ENCODE assay signal across 8 mouse cellular contexts in genomic region chr7:141443081-141443821, GRCm38 (mm10). TPM values are rescaled to one million over a fixed set of nuclear protein-coding genes. Genes with fewer than 3 reads are reported as not detected.
DNase-seq lines count a peak whose midpoint lies in the region; ATAC-seq and TF ChIP-seq lines count a peak whose summit lies in the region.

No protein-coding gene starts in this region.

- H3K4me3 ChIP-seq in heart, embryonic 10.5 days = peak overlapping the region; percentile 66
- peak overlapping the region; percentile 87 for H3K4me3 ChIP-seq in E14TG2a.4 (replicated peaks; ENCODE audit: low read length)
- H3K4me3 ChIP-seq in liver, postnatal 0 days (ENCODE audit: low read depth, low read length) = peak overlapping the region; percentile 66

- peak; percentile 76 for DNase-seq in heart, embryonic 10.5 days (ENCODE audit: low spot score)
- no peak for DNase-seq in heart, postnatal 25 days (ENCODE audit: low spot score)
- DNase-seq in embryo, embryonic 10.5 days (ENCODE audit: low spot score) = peak; percentile 77
- no peak for DNase-seq in liver, postnatal 0 days
- DNase-seq in thymus, postnatal 25 days = peak; percentile 55
- DNase-seq in left cerebral cortex, adult 18-20 months (ENCODE audit: low spot score in 2 of 2) = no peak

- no peaks in the 10 kb centered on the region for H3K27me3 ChIP-seq in heart, embryonic 10.5 days (ENCODE audit: insufficient read depth, poor library complexity, severe bottlenecking)
- no peaks in the 10 kb centered on the region for H3K27me3 ChIP-seq in E14TG2a.4 (ENCODE audit: insufficient read depth, low read length)
- H3K27me3 ChIP-seq in liver, postnatal 0 days (ENCODE audit: insufficient read depth, low read length) = no peaks in the 10 kb centered on the region

- WGBS in heart, embryonic 10.5 days = 31% methylated on average over 12 of the region's 12 CpGs
- 18% methylated on average over 12 of the region's 12 CpGs for WGBS in liver, postnatal 0 days (ENCODE audit: insufficient replicate concordance)

- H3K9ac ChIP-seq in liver, postnatal 0 days (replicated peaks) = peak overlapping the region; percentile 75

- TF ChIP-seq EP300 in liver, postnatal 0 days (IDR thresholded peaks at IDR 0.05; ENCODE audit: low read depth) = no peak

- H3K9me3 ChIP-seq in heart, embryonic 10.5 days = no peaks in the 10 kb centered on the region
- H3K9me3 ChIP-seq in E14TG2a.4 (ENCODE audit: low read length) = no peaks in the 10 kb centered on the region
- H3K9me3 ChIP-seq in liver, postnatal 0 days (ENCODE audit: low read length) = no peaks in the 10 kb centered on the region

- intact Hi-C loops in heart, postnatal 25 days (cut with DNase I) = no loop called here

- peak overlapping the region; percentile 88 for H3K27ac ChIP-seq in heart, embryonic 10.5 days
- H3K27ac ChIP-seq in liver, postnatal 0 days (ENCODE audit: low read depth) = peak overlapping the region; percentile 69; the same call in 1 of the 2 replicates

- peak; percentile 51 for TF ChIP-seq CTCF in E14TG2a.4 (conservative IDR thresholded peaks at IDR 0.05; ENCODE audit: low read length)
- TF ChIP-seq CTCF in liver, postnatal 0 days (IDR thresholded peaks at IDR 0.05; ENCODE audit: low read depth) = peak; percentile 70

- H3K4me1 ChIP-seq in heart, embryonic 10.5 days = peaks cover 41% of the 10 kb centered on the region
- H3K4me1 ChIP-seq in E14TG2a.4 (replicated peaks; ENCODE audit: low read depth, low read length) = peaks cover 78% of the 10 kb centered on the region
- H3K4me1 ChIP-seq in liver, postnatal 0 days (ENCODE audit: insufficient read depth) = peaks cover 39% of the 10 kb centered on the region

- peak overlapping the region; percentile 91 for H3K4me2 ChIP-seq in liver, postnatal 0 days (ENCODE audit: low read depth, low read length)

- peaks cover 44% of the 10 kb centered on the region for H3K36me3 ChIP-seq in heart, embryonic 10.5 days
- H3K36me3 ChIP-seq in E14TG2a.4 (ENCODE audit: insufficient read depth, low read length) = peaks cover 53% of the 10 kb centered on the region
- H3K36me3 ChIP-seq in liver, postnatal 0 days (replicated peaks; ENCODE audit: insufficient read depth, low read length) = peaks cover 24% of the 10 kb centered on the region

- ATAC-seq in hematopoietic stem cell, adult 5-6 weeks (replicated peaks in 1 of 2; ENCODE audit: insufficient read depth in 1 of 2, low FRiP score in 2 of 2, low TSS enrichment in 1 of 2, low read depth in 1 of 2, poor library complexity in 2 of 2, severe bottlenecking in 2 of 2) = 0 out of 4 replicates have a peak, but pooled peaks have one; percentile 13 to 18
- ATAC-seq in liver, postnatal 0 days = peak; percentile 2; the same call in 1 of the 2 replicates

RNA-seq across cellular contexts. Expression of gene Pidd1, which starts 0.6 kb away (rescaled TPM):
- 18.0 and 18.2 TPM in 2 replicates for polyA plus RNA-seq in heart, embryonic 10.5 days (2016; fragmentation: Nextera tagmentation; extraction: Ambion mirVana)
- under 1 TPM; 0.39 to 0.86 TPM for total RNA-seq in heart, postnatal 25 days (2021)
- total RNA-seq in hematopoietic stem cell, adult 5-6 weeks (2017) = 6.5 and 8.5 TPM in 2 replicates
- polyA plus RNA-seq in liver, postnatal 0 days (2015; fragmentation: Nextera tagmentation; extraction: Ambion mirVana) = 3.6 and 4.3 TPM in 2 replicates
- total RNA-seq in left cerebral cortex, adult 18-20 months (2021) = 1 to 10 TPM; 1.1 to 1.4 TPM

RNA-seq across cellular contexts. Expression of gene Rplp2, which starts 3.9 kb away (rescaled TPM):
- polyA plus RNA-seq in heart, embryonic 10.5 days (2016; fragmentation: Nextera tagmentation; extraction: Ambion mirVana) = 882 and 900 TPM in 2 replicates
- 100 to 1,000 TPM; 862 to 950 TPM for total RNA-seq in heart, postnatal 25 days (2021)
- 1,528 and 3,641 TPM in 2 replicates for total RNA-seq in hematopoietic stem cell, adult 5-6 weeks (2017)
- polyA plus RNA-seq in liver, postnatal 0 days (2015; fragmentation: Nextera tagmentation; extraction: Ambion mirVana) = 861 and 865 TPM in 2 replicates
- total RNA-seq in left cerebral cortex, adult 18-20 months (2021) = 100 to 1,000 TPM; 555 to 600 TPM

RNA-seq across cellular contexts. Expression of gene Slc25a22, which starts 5.6 kb away (rescaled TPM):
- 22.6 and 30.8 TPM in 2 replicates for polyA plus RNA-seq in heart, embryonic 10.5 days (2016; fragmentation: Nextera tagmentation; extraction: Ambion mirVana)
- 10 to 100 TPM; 58.8 to 72.6 TPM for total RNA-seq in heart, postnatal 25 days (2021)
- 8.0 and 9.7 TPM in 2 replicates for total RNA-seq in hematopoietic stem cell, adult 5-6 weeks (2017)
- polyA plus RNA-seq in liver, postnatal 0 days (2015; fragmentation: Nextera tagmentation; extraction: Ambion mirVana) = 38.4 and 41.6 TPM in 2 replicates
- 100 to 1,000 TPM; 251 to 254 TPM for total RNA-seq in left cerebral cortex, adult 18-20 months (2021)

RNA-seq across cellular contexts. Expression of gene Pnpla2, which starts 11.7 kb away (rescaled TPM):
- 28.3 and 38.9 TPM in 2 replicates for polyA plus RNA-seq in heart, embryonic 10.5 days (2016; fragmentation: Nextera tagmentation; extraction: Ambion mirVana)
- 100 to 1,000 TPM; 409 to 426 TPM for total RNA-seq in heart, postnatal 25 days (2021)
- total RNA-seq in hematopoietic stem cell, adult 5-6 weeks (2017) = 15.1 and 15.5 TPM in 2 replicates
- polyA plus RNA-seq in liver, postnatal 0 days (2015; fragmentation: Nextera tagmentation; extraction: Ambion mirVana) = 47.1 and 51.3 TPM in 2 replicates
- 10 to 100 TPM; 23.6 to 24.8 TPM for total RNA-seq in left cerebral cortex, adult 18-20 months (2021)

RNA-seq across cellular contexts. Expression of gene Cend1, which starts 14.0 kb away (rescaled TPM):
- 13.7 and 23.5 TPM in 2 replicates for polyA plus RNA-seq in heart, embryonic 10.5 days (2016; fragmentation: Nextera tagmentation; extraction: Ambion mirVana)
- under 1 TPM; 0.75 to 0.84 TPM for total RNA-seq in heart, postnatal 25 days (2021)
- not detected in 2 replicates for total RNA-seq in hematopoietic stem cell, adult 5-6 weeks (2017)
- polyA plus RNA-seq in liver, postnatal 0 days (2015; fragmentation: Nextera tagmentation; extraction: Ambion mirVana) = not detected in 2 replicates
- total RNA-seq in left cerebral cortex, adult 18-20 months (2021) = 100 to 1,000 TPM; 274 to 309 TPM

Comparison
In these comparisons a context has a peak if more than half of its experiments do, and no peak if none do; other contexts are left out.
1. DNase-seq: peak in heart, embryonic 10.5 days (single experiment), embryo, embryonic 10.5 days (single experiment) and thymus, postnatal 25 days (single experiment); none in heart, postnatal 25 days (single experiment), liver, postnatal 0 days (single experiment) and left cerebral cortex, adult 18-20 months (0 of 2).
2. Peak in every context shown above with its lines, with median percentiles within 50 percentile points of each other: H3K4me3 ChIP-seq.